Mouse (Mus musculus) gastrocnemius, postnatal 36 days (tissue): ENCODE measurements around the gene Far2. TPM values are rescaled to one million over a fixed set of nuclear protein-coding genes. Genes with fewer than 3 reads are reported as not detected.
"Not testable (repeated sequence)": the region's sequence is repeated elsewhere in the genome, so short reads cannot be mapped to it uniquely, and the experiment has no call there.

Experiments
- DNase-seq, 2 experiments: peaks; one replicate each; pipeline ENCODE4 v3.0.0; 2022
- intact Hi-C: fragments of 180-260 bp; cut with DNase I; formaldehyde crosslinking; loops from one replicate; pipeline ENCODE4 v1.15.1; 2025
- total RNA-seq, 2 experiments: library from RNA; stranded (reverse); gene quantifications; 2 replicates each; pipeline ENCODE4 v1.2.3; 2021

Far2 gene
- total RNA-seq, 2 experiments from 2014 or later: not detected

GRCm38 (mm10) chr6:148116371-148116770 is 69.3 kb downstream of the Far2 start:
- no peak for DNase-seq
- intact Hi-C loops: no loop called here

- DNase-seq: no peak
- intact Hi-C loops: no loop called here
Measured at GRCm38 (mm10) chr6:148116907-148117306, 69.8 kb downstream of the Far2 start.

GRCm38 (mm10) chr6:148117696-148118095 is 70.6 kb downstream of the Far2 start:
- DNase-seq: no peak
- intact Hi-C loops: no loop called here

- no peak for DNase-seq
- intact Hi-C loops: no loop called here
Measured at GRCm38 (mm10) chr6:148120703-148121102, 73.6 kb downstream of the Far2 start.

- intact Hi-C loops, DNase-seq: not testable (repeated sequence)
Measured at GRCm38 (mm10) chr6:148126851-148127250, 79.8 kb downstream of the Far2 start.

GRCm38 (mm10) chr6:148132314-148132713 is 85.3 kb downstream of the Far2 start:
- no peak for DNase-seq
- intact Hi-C loops: no loop called here

- no peak for DNase-seq
- intact Hi-C loops: no loop called here
Measured at GRCm38 (mm10) chr6:148133536-148133935, 86.5 kb downstream of the Far2 start.

GRCm38 (mm10) chr6:148135769-148136382 is 88.8 kb downstream of the Far2 start:
- intact Hi-C loops: no loop called here

GRCm38 (mm10) chr6:148139288-148139995 is 92.4 kb downstream of the Far2 start:
- intact Hi-C loops: no loop called here
- DNase-seq: no peak

More at GRCm38 (mm10) chr6:148135769-148136382, 88.8 kb downstream of the Far2 start:
- DNase-seq: peak; percentile 45 to 63

- intact Hi-C loops: no loop called here
- no peak for DNase-seq
Measured at GRCm38 (mm10) chr6:148141874-148142273, 94.8 kb downstream of the Far2 start.

GRCm38 (mm10) chr6:148142421-148142820 is 95.4 kb downstream of the Far2 start:
- DNase-seq: no peak
- intact Hi-C loops: no loop called here

GRCm38 (mm10) chr6:148152305-148152704 is 105.2 kb downstream of the Far2 start:
- intact Hi-C loops, DNase-seq: not testable (repeated sequence)

- no peak for DNase-seq
- intact Hi-C loops: no loop called here
Measured at GRCm38 (mm10) chr6:148172904-148173303, 125.8 kb downstream of the Far2 start.

- DNase-seq: no peak
- intact Hi-C loops: no loop called here
Measured at GRCm38 (mm10) chr6:148185694-148186093, 138.6 kb downstream of the Far2 start.

GRCm38 (mm10) chr6:148193972-148194701 is 147.1 kb downstream of the Far2 start:
- intact Hi-C loops: no loop called here
- no peak for DNase-seq

GRCm38 (mm10) chr6:148199177-148199576 is 152.1 kb downstream of the Far2 start:
- intact Hi-C loops: no loop called here
- no peak for DNase-seq

GRCm38 (mm10) chr6:148199729-148200128 is 152.7 kb downstream of the Far2 start:
- no peak for DNase-seq
- intact Hi-C loops: no loop called here

- intact Hi-C loops: no loop called here
- DNase-seq: no peak
Measured at GRCm38 (mm10) chr6:148205134-148205533, 158.1 kb downstream of the Far2 start.

- intact Hi-C loops: no loop called here
- DNase-seq: no peak
Measured at GRCm38 (mm10) chr6:148207522-148207921, 160.5 kb downstream of the Far2 start.

- DNase-seq: peak in 1 of 2 experiments; percentile 9
- intact Hi-C loops: loop anchor here (10.0 kb wide), 1 partner anchor 613 kb away; no protein-coding TSS in a partner anchor
Measured at GRCm38 (mm10) chr6:148211391-148211876, 164.4 kb downstream of the Far2 start.
